24 mouse cellular contexts compared by ENCODE assay signal in genomic region chr1:83568746-83569145, GRCm38 (mm10).
"Had no signal": no experiment of that assay in that cellular context is flagged by ENCODE, and none has a peak within 500 bp of the region (broad histone marks: within the 10 kb centered on the region; RNA-seq: fewer than 3 reads in every experiment).

No protein-coding gene starts in this region.

- H3K36me3 ChIP-seq: heart, embryonic 10.5 days; heart, embryonic 12.5 days; hindbrain, embryonic 10.5 days; hindbrain, embryonic 13.5 days; hindbrain, embryonic 15.5 days; kidney, embryonic 15.5 days; limb, embryonic 13.5 days; limb, embryonic 15.5 days; liver, embryonic 12.5 days had no signal

- H3K9ac ChIP-seq: heart, embryonic 12.5 days; hindbrain, embryonic 13.5 days; hindbrain, embryonic 15.5 days; kidney, embryonic 15.5 days; limb, embryonic 13.5 days; limb, embryonic 15.5 days; liver, embryonic 12.5 days; liver, embryonic 14.5 days had no signal

- H3K4me2 ChIP-seq: heart, embryonic 12.5 days; hindbrain, embryonic 13.5 days; hindbrain, embryonic 15.5 days; kidney, embryonic 15.5 days; limb, embryonic 13.5 days; limb, embryonic 15.5 days; liver, embryonic 12.5 days had no signal

- ATAC-seq: intestine, embryonic 16.5 days; liver, embryonic 12.5 days had no signal

- H3K4me3 ChIP-seq: gastrocnemius, adult 2 months; heart, embryonic 10.5 days; heart, embryonic 12.5 days; hindbrain, embryonic 10.5 days; hindbrain, embryonic 13.5 days; hindbrain, embryonic 15.5 days; kidney, embryonic 15.5 days; limb, embryonic 13.5 days; limb, embryonic 15.5 days; liver, embryonic 12.5 days had no signal

- H3K27me3 ChIP-seq: heart, embryonic 12.5 days; hindbrain, embryonic 13.5 days; hindbrain, embryonic 15.5 days; kidney, embryonic 15.5 days; limb, embryonic 13.5 days; limb, embryonic 15.5 days; liver, embryonic 12.5 days had no signal

- H3K4me1 ChIP-seq: heart, embryonic 10.5 days; heart, embryonic 12.5 days; hindbrain, embryonic 10.5 days; hindbrain, embryonic 13.5 days; hindbrain, embryonic 15.5 days; kidney, embryonic 15.5 days; limb, embryonic 13.5 days; limb, embryonic 15.5 days; liver, embryonic 12.5 days had no signal

- DNase-seq: gastrocnemius, adult 2 months; gastrocnemius, postnatal 10 days; gastrocnemius, postnatal 25 days; heart, adult 18-20 months; heart, postnatal 4 days; kidney, adult 11 months; kidney, adult 2 months; kidney, adult 9 months; kidney, postnatal 14 days; kidney, postnatal 36 days; layer of hippocampus, adult 9-11 months; layer of hippocampus, postnatal 36 days had no signal

- H3K27ac ChIP-seq: gastrocnemius, adult 2 months; heart, embryonic 10.5 days; hindbrain, embryonic 10.5 days; hindbrain, embryonic 13.5 days; hindbrain, embryonic 15.5 days; kidney, embryonic 15.5 days; kidney, postnatal 0 days; limb, embryonic 13.5 days; limb, embryonic 15.5 days; liver, embryonic 12.5 days; liver, embryonic 14.5 days had no signal

- H3K9me3 ChIP-seq: heart, embryonic 10.5 days; heart, embryonic 12.5 days; hindbrain, embryonic 10.5 days; hindbrain, embryonic 13.5 days; hindbrain, embryonic 15.5 days; kidney, embryonic 15.5 days; limb, embryonic 13.5 days; limb, embryonic 15.5 days; liver, embryonic 12.5 days had no signal
